Mouse (Mus musculus): ENCODE results near the gene 4930447C04Rik.
A peak's percentile ranks its signal among the peaks of the same experiment; 100 is the strongest.

4930447C04Rik gene

DNA sequence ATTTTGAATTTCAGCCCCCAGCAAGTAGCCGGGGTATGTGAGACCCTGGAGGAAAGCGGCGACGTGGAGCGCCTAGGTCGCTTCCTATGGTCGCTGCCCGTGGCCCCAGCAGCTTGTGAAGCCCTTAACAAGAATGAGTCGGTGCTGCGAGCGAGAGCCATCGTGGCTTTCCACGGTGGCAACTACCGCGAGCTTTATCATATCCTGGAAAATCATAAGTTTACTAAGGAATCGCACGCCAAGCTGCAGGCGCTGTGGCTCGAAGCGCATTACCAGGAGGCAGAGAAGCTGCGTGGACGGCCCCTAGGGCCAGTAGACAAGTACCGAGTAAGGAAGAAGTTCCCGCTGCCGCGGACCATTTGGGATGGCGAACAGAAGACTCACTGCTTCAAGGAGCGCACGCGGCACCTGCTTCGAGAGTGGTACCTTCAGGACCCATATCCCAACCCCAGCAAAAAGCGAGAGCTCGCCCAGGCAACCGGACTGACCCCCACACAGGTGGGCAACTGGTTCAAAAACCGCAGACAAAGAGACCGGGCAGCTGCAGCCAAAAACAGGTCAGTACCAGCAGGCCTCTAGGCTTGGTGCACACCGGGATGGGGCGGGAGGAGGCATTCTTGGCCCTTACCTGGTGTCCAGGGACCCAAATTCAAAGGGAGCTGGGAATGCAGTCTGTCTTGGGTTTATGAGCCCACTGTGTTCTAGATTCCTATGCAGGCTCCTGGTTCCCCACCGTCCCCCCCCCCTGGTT is at the start of gene 4930447C04Rik:
TSS of gene 4930447C04Rik (minus strand) at position 704 of the 751 bp plus-strand sequence.
- no peak for DNase-seq

DNA sequence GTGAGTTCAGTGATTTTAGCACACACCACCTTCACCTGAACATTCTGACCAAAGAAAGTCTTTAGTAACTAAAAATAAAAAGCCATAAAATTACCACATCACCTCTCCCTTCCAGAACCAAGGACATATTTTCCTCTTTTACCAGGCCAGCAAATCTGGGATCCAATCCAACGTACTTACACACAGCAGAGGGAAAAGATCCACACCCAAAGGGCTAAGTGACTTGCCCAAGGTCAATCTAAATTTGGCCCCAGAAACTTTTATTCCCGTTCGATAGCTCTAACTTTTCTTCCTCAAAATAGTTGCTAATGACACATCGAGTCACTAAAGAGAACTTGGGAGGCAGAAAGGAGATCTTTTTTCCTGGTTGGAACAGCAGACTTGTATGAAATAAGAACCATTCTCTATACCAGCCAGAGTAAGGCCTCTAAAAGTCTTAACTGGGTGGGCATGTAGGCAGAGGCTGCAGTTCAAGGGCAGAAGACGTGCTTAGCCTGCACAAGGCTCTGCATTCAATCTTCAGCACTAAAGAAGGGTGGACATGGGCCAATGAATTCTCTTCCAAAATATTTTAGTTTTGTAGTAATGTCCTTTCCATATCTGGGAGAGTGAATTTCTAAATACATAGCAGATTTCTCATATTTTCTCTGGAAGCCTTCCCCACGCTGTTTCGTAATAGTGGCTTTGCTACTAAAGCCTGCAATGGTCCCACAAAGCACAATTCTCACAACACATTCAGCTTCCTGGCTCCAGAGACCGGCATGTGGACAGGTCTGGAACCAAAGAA is 42.7 kb upstream of the 4930447C04Rik start:
- no peak for DNase-seq

DNA sequence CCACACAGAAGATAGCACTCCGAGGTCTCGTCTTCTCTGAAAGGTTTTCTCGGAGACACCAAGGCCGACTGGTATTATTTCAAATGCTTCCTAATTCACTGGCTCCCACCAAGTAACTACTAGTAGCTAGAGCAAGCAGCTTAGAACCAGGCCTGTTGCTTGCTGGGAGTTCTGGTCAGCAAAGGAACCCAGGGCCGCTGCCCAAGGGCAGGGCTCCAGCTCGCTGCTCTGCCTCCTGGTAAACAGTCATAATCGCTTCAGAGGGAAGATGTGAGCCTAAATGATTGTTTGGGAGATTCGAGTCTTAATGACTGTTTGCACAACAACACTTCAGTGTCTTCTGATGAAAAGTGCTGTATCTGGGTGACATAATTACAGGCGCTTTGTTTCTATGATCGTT is 42.0 kb upstream of the 4930447C04Rik start:
- DNase-seq: no peak

DNA sequence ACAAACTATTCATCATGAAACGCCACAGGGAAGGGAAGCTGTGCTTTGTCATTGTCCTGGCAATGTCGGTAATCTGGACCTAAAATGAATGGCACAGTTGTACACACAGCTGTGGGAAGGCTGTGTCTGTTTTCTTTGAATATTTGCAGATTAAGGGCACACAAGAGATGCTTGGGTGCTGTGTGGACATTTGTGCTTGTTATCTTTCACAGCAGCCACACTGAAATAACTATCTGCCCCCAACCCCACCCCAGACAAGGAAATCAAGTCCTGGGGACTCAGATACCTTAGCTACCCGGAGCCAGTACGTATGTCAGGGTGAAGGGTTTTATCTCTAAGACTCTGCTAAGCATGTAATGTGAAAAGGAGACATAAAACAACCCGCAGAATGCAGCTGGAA is 38.7 kb upstream of the 4930447C04Rik start:
- no peak for DNase-seq

DNA sequence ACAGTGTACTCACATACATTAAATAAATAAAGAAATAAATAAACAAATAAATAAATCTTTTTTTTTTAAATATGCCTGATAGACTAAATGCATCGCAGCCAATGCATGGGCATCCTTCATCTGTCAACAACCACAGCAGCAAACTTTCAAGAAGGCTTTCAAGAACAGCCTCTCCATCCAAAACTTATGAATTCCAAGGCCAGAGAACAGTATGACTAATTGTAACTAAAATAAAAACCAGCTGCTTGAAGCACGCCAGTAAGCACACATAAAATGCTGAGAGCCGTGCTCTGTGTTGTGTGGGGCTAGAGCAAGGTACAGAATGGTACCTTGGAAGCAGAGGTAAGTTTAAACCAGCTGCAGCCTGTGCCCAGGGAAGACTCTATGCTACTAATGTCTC is 37.3 kb upstream of the 4930447C04Rik start:
- no peak for DNase-seq

DNA sequence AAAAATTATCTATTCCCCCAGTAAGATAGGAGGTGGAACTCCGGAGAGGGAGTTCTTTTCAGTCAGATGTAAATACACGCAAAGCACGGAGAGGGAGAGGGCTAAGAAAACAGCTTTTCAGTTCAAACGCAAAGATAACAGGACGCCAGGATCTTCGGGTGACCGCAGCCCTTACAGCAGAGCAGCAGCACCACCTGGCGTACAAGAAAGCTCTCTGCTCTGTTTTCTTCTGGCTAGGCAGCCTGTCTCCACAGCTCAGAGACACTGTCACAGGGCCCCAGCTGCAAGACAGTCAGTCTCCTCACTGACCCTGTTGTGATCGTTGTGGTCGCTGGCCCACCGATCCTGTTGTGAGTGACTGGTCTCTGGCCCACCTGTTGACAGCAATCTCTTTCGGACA is 36.1 kb upstream of the 4930447C04Rik start:
- DNase-seq: peak; percentile 71

DNA sequence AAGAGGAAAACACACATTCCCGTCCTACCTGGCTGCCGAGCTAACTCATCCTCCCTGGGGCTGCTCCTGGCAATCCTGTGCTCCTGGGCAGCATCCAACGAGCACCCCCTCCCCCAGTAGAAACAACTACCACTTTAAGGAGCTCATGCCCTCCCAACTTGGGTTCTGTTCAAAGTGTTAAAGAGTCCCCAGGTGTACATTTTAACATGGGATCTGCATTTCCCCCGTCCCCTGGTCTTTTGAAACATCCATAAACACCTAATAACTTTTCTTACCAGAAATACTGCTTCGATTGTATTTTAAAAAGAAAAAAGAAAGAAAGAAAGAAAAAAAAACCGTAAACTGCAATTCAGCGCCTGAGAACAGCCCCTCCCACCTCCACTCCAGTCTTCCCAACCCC is 35.6 kb upstream of the 4930447C04Rik start:
- no peak for DNase-seq

DNA sequence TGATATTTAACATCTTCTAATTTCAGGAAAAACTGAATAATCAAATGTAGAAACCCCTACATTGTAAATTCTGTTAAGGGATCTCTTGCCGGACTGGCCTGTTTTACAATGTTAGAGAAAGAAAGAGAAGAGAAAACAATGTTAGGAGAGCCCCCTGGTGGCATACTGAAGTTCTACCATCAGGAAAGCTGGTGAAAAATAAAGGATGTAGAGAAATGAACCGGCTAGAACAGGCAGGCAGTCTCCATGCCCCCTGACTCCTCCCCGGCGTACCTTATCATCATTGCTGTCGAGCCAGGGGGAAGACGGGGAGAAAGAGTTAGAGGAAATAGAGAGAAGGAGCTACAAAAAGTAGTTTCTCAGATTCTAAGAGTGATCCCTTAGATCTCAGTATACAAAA is 32.6 kb upstream of the 4930447C04Rik start:
- peak; percentile 36 for DNase-seq

DNA sequence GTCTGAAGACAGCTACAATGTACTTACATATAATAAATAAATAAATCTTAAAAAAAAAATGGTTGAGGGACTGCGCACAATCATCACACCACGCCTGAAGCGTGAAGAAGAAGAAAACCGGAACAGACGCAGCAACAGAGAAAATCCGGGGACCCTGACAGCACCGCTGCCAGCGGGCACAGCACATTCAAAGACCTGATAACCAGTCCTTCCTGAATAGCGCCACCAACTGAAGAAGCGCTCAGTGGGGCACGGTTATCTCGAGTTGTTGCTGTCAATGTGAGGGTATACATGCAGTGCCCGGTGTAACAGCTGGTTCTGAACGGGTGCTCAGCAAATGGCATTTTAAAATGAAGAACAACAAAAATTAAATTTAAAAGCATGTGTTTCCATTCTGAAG is 30.0 kb upstream of the 4930447C04Rik start:
- DNase-seq: no peak

DNA sequence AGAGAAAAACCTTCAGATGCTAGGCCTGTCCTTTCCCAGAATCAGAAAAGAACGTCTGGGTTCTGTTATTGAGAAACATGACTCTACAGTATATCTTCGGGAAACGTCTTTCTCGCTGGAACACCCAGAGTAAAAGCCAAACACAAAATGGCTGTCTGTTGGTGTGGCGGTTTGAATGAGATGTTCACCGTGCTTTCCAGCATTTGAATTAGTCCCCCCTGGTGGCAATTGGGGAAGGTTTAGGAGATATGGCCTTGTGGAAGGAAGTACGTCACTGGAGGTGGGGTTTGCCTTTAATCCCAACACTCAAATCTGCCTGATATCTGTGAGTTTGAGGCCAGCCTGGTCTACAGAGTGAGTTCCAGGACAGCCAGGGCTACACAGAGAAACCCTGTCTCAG is 27.0 kb upstream of the 4930447C04Rik start:
- DNase-seq: no peak

DNA sequence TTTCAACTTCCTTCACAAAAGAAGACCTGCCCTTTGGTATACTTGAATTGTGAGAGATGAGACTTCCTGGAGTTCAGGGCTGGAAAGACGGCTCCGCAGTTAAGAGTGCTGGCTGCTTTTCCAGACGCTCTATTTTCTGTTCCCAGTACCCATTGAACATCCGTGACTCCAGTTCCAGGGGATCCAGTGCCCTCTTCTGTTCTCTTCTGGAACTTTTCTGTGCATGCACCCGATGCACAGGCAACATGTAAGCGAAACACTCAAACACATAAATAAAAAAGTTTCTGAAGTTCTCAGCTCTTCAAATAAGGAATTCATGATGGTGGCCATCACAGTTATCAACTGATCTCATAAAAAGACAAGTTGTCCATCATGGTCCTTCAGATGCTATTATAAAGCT is 22.2 kb upstream of the 4930447C04Rik start:
- DNase-seq: no peak

DNA sequence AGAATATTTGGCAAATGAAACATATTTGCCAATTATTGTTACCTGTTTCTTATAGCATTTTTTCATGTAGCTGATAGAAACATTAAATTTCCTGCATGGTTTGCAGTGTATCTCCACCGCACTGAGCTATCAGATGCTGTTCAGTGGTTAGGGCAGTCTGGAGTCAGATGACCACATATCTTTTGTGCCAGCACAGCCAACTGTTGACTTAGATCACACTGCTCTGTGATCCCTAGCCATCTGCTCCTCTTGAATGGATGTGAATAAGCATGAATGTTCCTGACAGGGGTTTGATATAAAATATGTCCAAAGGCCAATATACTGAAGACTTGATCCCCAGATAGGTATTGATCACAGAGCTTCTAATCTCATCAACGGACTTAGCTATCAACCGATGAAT is 17.9 kb upstream of the 4930447C04Rik start:
- DNase-seq: no peak

DNA sequence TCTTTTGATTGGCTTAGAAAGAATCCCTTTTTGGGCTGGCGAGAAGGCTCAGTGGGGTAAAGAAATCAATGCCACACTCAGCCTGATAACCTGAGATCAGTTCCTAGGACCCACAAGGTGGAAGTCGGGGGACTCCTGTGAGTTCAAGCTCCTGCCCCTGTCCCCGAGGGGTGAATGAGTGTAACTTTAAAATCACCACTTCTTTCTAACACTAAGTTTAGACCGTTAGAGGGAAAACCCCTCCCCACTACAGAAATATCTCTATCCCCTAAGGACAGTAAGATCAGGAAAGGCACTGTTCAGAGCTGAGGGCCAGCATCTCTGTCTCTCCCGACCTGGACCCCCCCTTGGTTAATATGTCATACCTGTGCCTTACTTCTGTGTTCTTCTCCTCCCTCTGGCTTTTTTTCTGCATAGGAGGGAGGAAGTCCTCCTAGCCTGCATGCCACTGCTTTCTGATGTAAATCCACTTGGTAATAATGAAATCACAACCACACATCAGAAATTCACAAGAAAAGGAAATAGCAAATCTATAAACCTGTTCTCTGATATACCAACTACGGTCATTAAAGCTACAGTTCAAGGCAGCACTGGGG is 17.4 kb upstream of the 4930447C04Rik start:
- DNase-seq: no peak

DNA sequence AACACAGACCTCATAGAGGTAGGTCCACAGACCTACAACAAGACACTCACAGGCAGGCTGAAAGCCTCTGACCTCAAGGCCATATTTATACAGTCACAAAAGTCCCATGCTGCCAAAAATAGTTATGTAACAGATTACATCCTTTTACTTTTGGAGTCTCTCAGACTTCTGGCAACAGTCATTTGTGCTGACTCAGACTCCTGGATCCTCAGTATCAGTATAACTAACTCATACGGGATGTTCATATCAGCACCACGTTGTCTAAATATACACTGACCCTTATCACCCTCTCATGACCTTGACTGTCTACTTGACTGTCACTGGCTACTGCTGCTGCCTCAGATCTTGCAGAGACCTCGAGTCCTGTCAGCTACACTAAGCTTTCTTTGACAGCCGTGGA is 14.3 kb upstream of the 4930447C04Rik start:
- DNase-seq: no peak

DNA sequence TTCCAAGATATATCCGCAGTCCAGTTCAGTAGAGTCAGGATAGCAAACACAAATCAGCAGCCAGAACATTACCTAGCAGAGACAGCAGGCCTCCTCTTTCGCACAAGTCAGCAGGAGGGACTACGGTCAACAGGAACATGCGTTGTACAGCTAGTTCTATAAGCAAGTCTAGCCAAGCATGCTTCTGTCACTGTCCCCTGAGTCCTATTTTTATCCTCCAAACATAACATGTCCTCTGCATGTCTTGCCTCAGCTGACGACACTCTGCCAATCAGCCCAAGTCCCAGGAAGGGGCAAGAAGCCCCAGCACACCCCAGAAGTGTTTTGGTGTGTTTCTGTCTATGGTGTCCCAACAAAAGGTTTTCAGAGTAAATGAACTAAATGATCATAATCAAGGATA is 13.3 kb upstream of the 4930447C04Rik start:
- no peak for DNase-seq

DNA sequence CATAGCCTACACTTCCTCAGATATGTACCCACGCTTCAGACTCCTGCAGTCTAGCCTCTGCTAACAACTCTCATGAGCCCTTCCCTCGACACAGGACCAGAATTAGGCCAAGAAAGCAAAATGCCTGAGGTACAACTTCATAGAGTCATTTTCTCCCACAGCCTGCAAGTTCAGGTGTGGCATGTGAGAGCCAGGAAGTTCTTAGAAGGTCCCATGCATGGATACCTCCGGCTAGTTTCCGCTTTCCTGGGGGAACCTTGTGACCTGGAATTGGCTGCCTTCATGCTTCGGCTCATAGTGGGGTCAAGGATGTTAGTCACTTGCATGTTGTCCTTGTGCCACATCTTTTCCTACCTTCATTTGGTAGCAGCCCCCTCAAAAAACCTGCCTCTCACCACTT is 12.5 kb upstream of the 4930447C04Rik start:
- DNase-seq: no peak

DNA sequence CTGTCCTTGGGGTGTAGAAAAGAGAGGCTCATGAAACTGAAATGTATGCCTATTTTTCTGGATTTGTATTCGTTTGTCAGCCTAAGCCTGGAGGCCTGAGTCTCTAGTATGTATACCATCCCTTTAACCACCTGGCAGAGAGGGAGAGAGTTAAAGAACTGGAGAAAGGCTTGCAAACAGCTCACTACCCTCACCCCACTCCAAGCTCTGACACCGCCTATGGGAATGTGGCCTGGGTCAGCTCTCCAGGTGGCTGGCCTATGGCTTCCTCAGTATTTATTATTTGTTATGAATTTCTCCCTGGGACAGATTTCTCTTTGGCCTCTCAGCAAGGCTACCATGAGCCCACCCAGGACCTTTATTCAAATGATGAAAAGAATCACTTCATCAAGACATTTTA is 6.8 kb upstream of the 4930447C04Rik start:
- no peak for DNase-seq

DNA sequence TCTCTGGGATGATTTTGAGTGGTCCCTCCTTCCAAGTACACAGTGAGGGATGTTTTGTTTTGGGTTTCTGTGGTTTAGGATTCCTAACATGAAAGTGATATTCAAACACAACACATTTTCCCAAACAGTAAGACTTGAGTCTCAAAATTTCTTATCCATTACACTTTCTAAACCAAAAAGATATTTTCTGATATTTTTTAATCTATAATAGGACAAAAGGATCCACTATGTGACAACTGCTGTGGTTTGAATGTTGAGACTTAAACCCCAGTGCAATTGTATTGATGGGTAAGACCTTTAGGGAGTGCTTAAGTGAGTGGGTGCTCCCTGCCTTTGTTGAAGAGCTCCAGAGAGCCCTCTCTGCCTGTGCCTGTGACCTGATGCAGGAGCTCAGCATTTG is 6.2 kb upstream of the 4930447C04Rik start:
- no peak for DNase-seq

DNA sequence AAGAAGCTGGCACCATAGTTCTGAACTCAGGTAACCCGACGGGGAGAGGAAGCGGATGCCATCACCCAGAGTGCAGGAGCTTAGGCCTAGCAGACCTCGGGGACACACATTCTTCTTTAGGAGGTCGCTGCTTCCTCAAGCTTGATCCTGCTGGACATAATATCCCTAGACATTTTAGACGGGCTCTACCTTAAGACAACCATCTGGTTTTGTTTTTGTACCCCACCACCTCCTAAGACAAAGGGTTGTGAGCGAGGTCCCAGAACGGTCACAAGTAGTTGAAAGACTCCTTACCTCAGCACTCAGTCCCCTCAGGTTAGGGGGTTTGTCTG is 5.5 kb upstream of the 4930447C04Rik start:
- DNase-seq: no peak

DNA sequence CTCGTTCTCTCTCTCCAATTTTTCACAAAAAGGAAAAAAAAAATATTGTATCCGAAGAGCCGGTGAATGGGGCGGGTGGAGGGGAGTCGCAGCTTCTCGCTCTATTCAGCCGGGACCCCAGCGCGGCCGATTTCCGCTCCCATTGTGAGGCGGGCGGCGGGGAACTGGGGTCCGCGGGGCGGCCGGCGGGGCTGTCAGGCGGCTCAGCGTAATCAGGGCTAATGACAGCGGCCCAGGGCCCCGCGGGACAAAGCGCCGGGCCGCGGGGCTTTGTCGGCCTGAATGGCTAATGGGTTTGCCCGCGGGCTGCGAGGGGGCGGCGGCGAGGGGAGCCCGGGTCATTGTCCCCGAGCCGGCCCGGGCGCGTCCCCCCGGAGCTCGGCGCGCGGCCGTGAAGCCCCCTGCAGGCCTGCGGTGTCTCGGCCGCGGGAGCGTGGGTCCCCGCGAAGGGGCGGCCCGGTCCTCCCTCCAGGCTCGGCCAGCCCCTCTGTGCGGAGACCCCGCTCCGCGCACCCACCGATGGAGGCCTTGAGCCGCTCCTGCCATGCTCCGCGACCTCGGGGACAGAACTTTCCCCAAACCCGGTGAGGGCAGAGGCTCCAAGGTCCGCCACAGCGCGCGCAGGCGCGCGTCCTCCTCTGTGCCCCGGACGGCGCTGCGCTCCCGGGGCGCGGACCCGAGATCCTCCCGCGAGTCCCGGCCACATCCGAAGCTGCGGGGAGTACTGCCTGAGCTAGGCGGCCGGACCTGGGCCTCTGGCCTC is 4.9 kb upstream of the 4930447C04Rik start:
- DNase-seq: peak; percentile 10

DNA sequence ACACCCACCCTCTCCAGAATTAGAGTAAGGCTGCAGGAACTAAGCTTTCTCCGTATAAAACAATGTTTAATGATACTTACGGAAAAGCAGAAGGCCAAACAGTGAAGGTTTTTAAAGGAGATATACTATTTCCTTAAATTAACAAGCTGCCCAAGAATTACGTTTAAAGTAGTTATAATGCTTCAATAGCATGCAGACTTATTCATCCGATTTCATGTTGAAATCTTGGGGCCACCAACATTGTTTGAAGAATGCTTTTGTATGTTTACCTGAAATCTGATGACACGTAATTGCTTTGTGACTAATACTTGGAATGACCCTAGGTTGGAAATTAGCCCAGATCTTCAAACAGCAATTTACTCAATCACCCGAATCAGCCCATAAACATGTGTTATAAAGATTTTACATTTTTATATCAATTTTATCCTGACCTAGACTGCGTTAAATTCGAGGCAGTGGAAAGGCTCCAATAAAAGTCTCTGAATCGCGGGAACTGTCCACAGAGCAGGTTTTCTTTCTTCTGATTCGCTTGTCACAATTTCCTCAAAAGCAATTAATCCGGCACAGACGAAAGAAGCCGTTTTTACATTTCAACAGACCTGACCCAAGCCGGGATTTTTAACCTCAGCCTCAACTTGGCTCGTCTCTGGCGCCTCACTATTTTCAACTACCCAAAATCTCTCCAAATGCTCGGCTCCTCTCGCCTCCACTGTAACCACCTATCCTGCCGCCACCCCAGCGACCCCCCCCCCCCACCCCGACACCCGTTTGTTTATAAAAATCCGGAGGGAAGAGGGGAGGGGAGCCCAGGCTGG is 4.0 kb upstream of the 4930447C04Rik start:
- no peak for DNase-seq

DNA sequence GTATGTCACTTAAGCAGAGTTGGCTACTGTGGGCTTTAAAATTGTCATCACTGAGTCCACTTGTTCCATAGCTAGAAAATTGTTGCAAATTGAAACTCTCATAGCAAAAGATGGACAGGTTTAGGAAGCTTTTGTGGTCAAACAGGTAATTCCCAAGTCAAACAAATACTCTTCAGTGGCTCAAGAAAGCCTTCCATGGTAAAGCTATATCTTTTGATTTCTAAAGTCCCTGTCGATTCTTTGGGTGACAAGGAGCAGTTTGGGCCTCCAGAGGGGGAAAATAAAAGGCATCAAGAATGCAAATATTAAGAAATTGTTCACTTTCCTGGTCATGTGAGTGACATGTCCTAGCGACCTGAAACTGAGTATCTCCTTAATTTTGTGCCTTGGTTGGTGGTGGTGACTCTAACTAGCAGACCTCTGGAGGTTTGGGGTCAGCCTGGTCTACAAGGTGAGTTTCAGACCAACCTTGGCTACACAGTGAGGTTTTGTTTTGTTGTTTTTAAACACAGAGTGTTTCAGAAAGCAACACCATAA is 3.1 kb upstream of the 4930447C04Rik start:
- no peak for DNase-seq

All from thymus, postnatal 25 days (tissue).